Mouse (Mus musculus) stomach, postnatal 0 days (tissue): ENCODE results near the gene Samd4b.

Experiments
- CTCF ChIP-seq: IDR thresholded peaks from 2 replicates; pipeline ENCODE4 v1.5.1; 2016; ENCODE audit warnings: antibody characterized with exemption, low read depth, mild to moderate bottlenecking, moderate library complexity
- EP300 ChIP-seq: optimal IDR thresholded peaks from 2 replicates; pipeline ENCODE3; 2016; ENCODE audit warnings: antibody characterized with exemption

DNA sequence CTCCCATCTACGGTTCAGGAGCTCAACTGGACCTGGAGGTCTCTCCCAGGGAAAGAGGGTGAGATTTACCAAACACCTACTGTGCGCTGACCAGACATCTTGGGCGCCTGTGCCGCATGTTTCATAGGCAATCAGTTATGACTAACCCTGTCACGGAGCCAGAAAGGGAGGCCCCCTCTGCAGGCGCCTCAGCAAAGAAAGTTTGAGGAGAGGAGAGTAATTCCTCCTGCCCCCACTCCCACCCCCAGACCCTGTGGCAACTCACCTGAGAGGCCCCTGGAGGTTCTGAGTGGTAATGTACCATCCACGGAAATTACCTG is 52.1 kb downstream of the Samd4b start:
- no peak for TF ChIP-seq EP300
- TF ChIP-seq CTCF = no peak
